Mouse (Mus musculus) kidney, postnatal 0 days (tissue): ENCODE measurements around the gene Sv2b. TPM values are rescaled to one million over a fixed set of nuclear protein-coding genes. Genes with fewer than 3 reads are reported as not detected.

ENCODE experiments used
- ATAC-seq: fragments of 200-750 bp; cut with Nextera tagmentation; replicated peaks from 2 replicates; pipeline ENCODE4 v1.8.0; 2017; ENCODE audit warnings: low read depth, moderate number of reproducible peaks, moderate TSS enrichment, moderate library complexity; ENCODE audit not compliant: low FRiP score
- DNase-seq: peaks from one replicate; pipeline ENCODE4 v3.0.0-alpha.2; 2016; ENCODE audit warnings: low spot score
- H3K27ac ChIP-seq: fragments of 300-500 bp; sonication (generic); 2 replicates; pipeline ENCODE4 v1.5.1; 2014; ENCODE audit warnings: mild to moderate bottlenecking
- H3K27me3 ChIP-seq: fragments of 300-500 bp; sonication (generic); 2 replicates; pipeline ENCODE4 v1.6.1; 2014; ENCODE audit warnings: low read length, mixed read lengths; ENCODE audit not compliant: insufficient read depth
- H3K36me3 ChIP-seq: fragments of 300-500 bp; sonication (generic); 2 replicates; pipeline ENCODE4 v1.6.1; 2014; ENCODE audit warnings: low read length, mixed read lengths; ENCODE audit not compliant: insufficient read depth
- H3K4me1 ChIP-seq: fragments of 300-500 bp; sonication (generic); replicated peaks from 2 replicates; pipeline ENCODE4 v1.6.1; 2014; ENCODE audit warnings: antibody characterized with exemption, low read length, mixed read lengths; ENCODE audit not compliant: insufficient read depth
- H3K4me2 ChIP-seq: fragments of 300-500 bp; sonication (generic); 2 replicates; pipeline ENCODE4 v1.6.1; 2014; ENCODE audit warnings: mild to moderate bottlenecking, low read length, moderate library complexity, mixed read lengths
- H3K4me3 ChIP-seq: fragments of 300-500 bp; sonication (generic); replicated peaks from 2 replicates; pipeline ENCODE4 v1.5.1; 2014; ENCODE audit warnings: low read depth, low read length
- H3K9ac ChIP-seq: fragments of 300-500 bp; sonication (generic); 2 replicates; pipeline ENCODE4 v1.6.1; 2014; ENCODE audit warnings: low read depth, low read length
- H3K9me3 ChIP-seq: fragments of 300-500 bp; sonication (generic); replicated peaks from 2 replicates; pipeline ENCODE4 v1.6.1; 2016; ENCODE audit warnings: low read length, inconsistent platforms, mixed read lengths
- CTCF ChIP-seq: IDR thresholded peaks from 2 replicates; pipeline ENCODE4 v1.5.1; 2016; ENCODE audit warnings: antibody characterized with exemption, low read depth, mild to moderate bottlenecking, moderate library complexity
- WGBS: fragments of 180-500 bp; shearing (Covaris S2); extraction: QIAGEN DNeasy Blood & Tissue Kit; methylation state at CpG from one replicate; pipeline ENCODE4 v1.1.7; 2014; 5-methylcytosine and 5-hydroxymethylcytosine counted together
- polyA plus RNA-seq: library from polyadenylated mRNA; unstranded; fragments of >200 nt; fragmentation: Nextera tagmentation; extraction: Ambion mirVana; gene quantifications from 2 replicates; pipeline ENCODE4 v1.2.1, GENCODE M21; 2015

The Sv2b gene
- polyA plus RNA-seq, 1 experiment from 2014 or later = 0.68 TPM

GRCm38 (mm10) chr7:75167481-75167880, 141.6 kb downstream of the Sv2b start:
- Histone ChIP-seq H3K4me1 (no peaks in the 10 kb centered on the region), H3K27me3 (no peaks in the 10 kb centered on the region), H3K4me3 (no peak overlapping the region), H3K36me3 (no peaks in the 10 kb centered on the region), H3K9me3 (no peaks in the 10 kb centered on the region), H3K27ac (no peak overlapping the region), H3K9ac (no peak overlapping the region), H3K4me2 (no peak overlapping the region)
- 91% methylated on average over 3 of the region's 3 CpGs for WGBS
- DNase-seq (no peak), ATAC-seq (no peak)
- TF ChIP-seq CTCF = no peak

- H3K4me1 ChIP-seq = 0 out of 2 replicates have a peak, but pooled peaks cover 3% of the 10 kb centered on the region
- no peaks in the 10 kb centered on the region for H3K36me3 ChIP-seq
- H3K9ac ChIP-seq = no peak overlapping the region
- no peak for TF ChIP-seq CTCF
- no peak overlapping the region for H3K27ac ChIP-seq
- H3K4me2 ChIP-seq = no peak overlapping the region
- no peak overlapping the region for H3K4me3 ChIP-seq
- no peak for DNase-seq
- H3K9me3 ChIP-seq = no peaks in the 10 kb centered on the region
- no peaks in the 10 kb centered on the region for H3K27me3 ChIP-seq
- WGBS = 37% methylated on average over 1 of the region's 1 CpGs
- no peak for ATAC-seq
These were observed 161.9 kb downstream of the Sv2b start for GRCm38 (mm10) chr7:75147174-75147573.

GRCm38 (mm10) chr7:75142800-75143199, 166.3 kb downstream of the Sv2b start:
- 34% methylated on average over 2 of the region's 2 CpGs for WGBS
- Histone ChIP-seq H3K27me3 (no peaks in the 10 kb centered on the region), H3K4me1 (peaks cover 8% of the 10 kb centered on the region), H3K4me2 (no peak overlapping the region), H3K36me3 (no peaks in the 10 kb centered on the region), H3K9me3 (no peaks in the 10 kb centered on the region), H3K27ac (no peak overlapping the region), H3K4me3 (no peak overlapping the region), H3K9ac (no peak overlapping the region)
- no peak for TF ChIP-seq CTCF
- ATAC-seq (no peak), DNase-seq (no peak)

GRCm38 (mm10) chr7:75141919-75142700, 167.0 kb downstream of the Sv2b start:
- Histone ChIP-seq H3K9ac (no peak overlapping the region), H3K27me3 (no peaks in the 10 kb centered on the region), H3K27ac (no peak overlapping the region), H3K36me3 (no peaks in the 10 kb centered on the region), H3K4me1 (peaks cover 8% of the 10 kb centered on the region), H3K4me2 (peak overlapping the region; percentile 49), H3K9me3 (no peaks in the 10 kb centered on the region), H3K4me3 (peak overlapping the region; percentile 13; the same call in 1 of the 2 replicates)
- ATAC-seq (no peak), DNase-seq (peak; percentile 70)
- 4% methylated on average over 17 of the region's 17 CpGs for WGBS
- no peak for TF ChIP-seq CTCF

GRCm38 (mm10) chr7:75139306-75139705, 169.8 kb downstream of the Sv2b start:
- WGBS = 80% methylated on average over 2 of the region's 2 CpGs

GRCm38 (mm10) chr7:75134710-75135617, 174.1 kb downstream of the Sv2b start:
- Histone ChIP-seq H3K4me3 (no peak overlapping the region), H3K9ac (no peak overlapping the region), H3K27ac (no peak overlapping the region), H3K4me2 (no peak overlapping the region), H3K9me3 (no peaks in the 10 kb centered on the region), H3K27me3 (no peaks in the 10 kb centered on the region), H3K36me3 (no peaks in the 10 kb centered on the region), H3K4me1 (no peaks in the 10 kb centered on the region)
- 20% methylated on average over 15 of the region's 15 CpGs for WGBS
- peak; percentile 72 for TF ChIP-seq CTCF
- ATAC-seq (peak; percentile 67), DNase-seq (peak; percentile 76)

More at GRCm38 (mm10) chr7:75139306-75139705, 169.8 kb downstream of the Sv2b start:
- peak; percentile 38 for TF ChIP-seq CTCF
- Histone ChIP-seq H3K9ac (no peak overlapping the region), H3K9me3 (no peaks in the 10 kb centered on the region), H3K4me1 (peaks cover 8% of the 10 kb centered on the region), H3K4me2 (no peak overlapping the region), H3K27me3 (no peaks in the 10 kb centered on the region), H3K4me3 (no peak overlapping the region), H3K36me3 (no peaks in the 10 kb centered on the region), H3K27ac (no peak overlapping the region)
- no peak for ATAC-seq
- DNase-seq = no peak
